Mouse (Mus musculus): ENCODE results near the gene Pspc1.

Pspc1 gene

DNA sequence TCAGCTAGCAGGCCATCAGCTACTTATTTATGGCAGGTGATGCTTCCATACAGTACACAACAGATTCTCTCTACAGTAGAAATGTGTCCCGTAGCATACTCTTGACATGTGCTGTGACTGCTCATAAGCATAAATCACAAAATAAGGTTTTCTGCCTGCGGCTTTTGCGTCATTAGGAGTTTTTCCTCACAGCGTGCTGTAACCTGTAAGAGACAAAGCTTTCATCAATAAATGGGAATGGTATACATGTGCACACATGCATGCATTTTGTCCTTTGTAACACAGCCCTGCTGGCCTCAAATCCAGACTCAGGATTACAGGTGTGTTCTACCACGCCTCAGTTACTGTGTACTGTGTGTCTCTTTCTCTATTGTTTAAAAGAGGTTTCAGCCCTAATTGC lies 80.3 kb downstream of the Pspc1 start:
- DNase-seq (ENCODE audit: low read depth) = no peak

GRCm38 (mm10) chr14:56695495-56695894 lies 82.6 kb downstream of the Pspc1 start:
- no peak for DNase-seq (ENCODE audit: low read depth)

DNA sequence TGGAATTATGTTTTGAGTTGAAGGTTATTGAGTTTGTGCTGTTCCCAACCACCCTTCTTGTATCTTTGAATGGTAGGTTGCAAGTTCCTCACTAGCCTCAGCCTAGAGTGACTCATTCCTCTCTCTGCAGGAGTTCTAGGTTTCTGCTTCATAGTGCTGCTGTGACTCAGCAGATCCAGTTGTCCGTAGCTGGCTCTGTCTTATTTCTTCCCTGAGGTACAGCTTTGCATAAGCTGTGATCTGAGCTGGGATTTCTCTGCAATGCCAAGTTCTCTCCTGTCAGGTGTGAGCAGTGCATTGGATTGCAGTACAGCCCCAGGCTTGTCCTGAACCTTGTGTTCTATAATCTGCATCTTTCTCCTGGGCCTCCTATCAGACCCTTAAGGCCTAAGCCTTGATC lies 88.3 kb downstream of the Pspc1 start:
- no peak for DNase-seq (ENCODE audit: low read depth)

- DNase-seq (ENCODE audit: low read depth) = no peak
Measured at GRCm38 (mm10) chr14:56689116-56689515, 89.0 kb downstream of the Pspc1 start.

- DNase-seq (ENCODE audit: low read depth) = no peak
Measured at GRCm38 (mm10) chr14:56685426-56685825, 92.7 kb downstream of the Pspc1 start.

All from c-Kit-positive CD71-negative TER-119-negative erythroid progenitor cells, embryonic 14.5 days (primary cell).